Mouse (Mus musculus): ENCODE measurements around the gene 1700021F05Rik.
"Not testable (repeated sequence)": the region's sequence is repeated elsewhere in the genome, so short reads cannot be mapped to it uniquely, and the experiment has no call there.

The 1700021F05Rik gene

DNA sequence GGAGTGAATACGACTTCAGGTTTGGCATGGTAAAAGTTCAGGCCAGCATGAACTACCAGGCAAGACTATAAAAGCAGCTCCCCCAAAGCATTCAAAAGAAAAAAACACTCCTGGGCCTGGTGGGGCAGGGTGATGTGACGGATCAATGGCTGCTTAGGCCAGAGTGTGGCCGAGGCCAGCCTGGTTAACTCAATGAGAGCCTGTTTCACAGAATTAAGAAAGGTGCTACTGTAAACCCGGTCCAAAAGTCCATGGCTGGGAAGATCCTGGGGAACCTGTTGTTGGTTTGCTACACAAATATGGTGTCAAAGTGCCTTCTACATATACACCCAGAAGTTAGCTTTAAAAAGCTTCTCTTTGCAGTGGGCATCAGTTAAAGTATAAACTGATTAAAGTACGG, 2.0 kb downstream of the 1700021F05Rik start:
- DNase-seq (ENCODE audit: low spot score in 2 of 2), result no peak

DNA sequence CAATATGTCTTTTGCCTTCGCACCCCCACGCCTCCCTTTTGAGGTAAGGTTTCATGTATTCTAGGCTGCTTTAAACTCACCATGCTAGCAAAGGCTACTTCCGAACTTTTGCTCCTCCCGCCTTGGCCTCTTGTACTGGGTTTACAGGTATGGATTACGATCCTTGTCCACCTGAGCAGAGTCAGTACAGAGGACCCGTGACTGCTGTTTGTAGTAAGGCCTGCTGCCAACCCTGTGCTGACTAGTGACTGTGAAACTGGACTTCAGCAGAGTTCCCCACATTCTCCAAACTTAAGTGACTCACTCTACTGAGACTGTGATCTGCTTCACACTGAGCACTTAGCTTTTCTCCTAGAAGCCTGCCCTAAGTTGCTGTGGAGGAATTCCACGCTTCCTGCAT, 3.1 kb downstream of the 1700021F05Rik start:
- no peak for DNase-seq (ENCODE audit: low spot score in 2 of 2)

DNA sequence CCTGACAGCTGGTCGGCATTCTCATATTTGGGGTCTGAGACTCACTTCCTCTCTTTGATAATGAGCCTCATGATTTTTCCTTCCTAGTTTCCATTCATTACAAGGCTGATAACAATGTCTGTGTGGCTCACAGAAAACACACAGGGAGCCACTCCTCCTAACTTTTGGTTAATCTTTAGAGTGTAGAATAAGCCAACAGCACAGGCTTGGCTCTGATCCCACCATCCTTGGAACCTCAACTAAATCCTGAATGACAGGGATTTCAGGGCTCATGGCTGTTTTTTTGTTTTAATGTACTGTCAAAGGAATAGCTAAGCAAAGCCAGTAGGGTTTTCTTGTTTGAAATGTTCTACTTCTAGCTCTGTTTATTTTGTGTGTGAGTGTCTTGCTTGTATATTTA, 6.4 kb downstream of the 1700021F05Rik start:
- no peak for DNase-seq (ENCODE audit: low spot score in 2 of 2)

DNA sequence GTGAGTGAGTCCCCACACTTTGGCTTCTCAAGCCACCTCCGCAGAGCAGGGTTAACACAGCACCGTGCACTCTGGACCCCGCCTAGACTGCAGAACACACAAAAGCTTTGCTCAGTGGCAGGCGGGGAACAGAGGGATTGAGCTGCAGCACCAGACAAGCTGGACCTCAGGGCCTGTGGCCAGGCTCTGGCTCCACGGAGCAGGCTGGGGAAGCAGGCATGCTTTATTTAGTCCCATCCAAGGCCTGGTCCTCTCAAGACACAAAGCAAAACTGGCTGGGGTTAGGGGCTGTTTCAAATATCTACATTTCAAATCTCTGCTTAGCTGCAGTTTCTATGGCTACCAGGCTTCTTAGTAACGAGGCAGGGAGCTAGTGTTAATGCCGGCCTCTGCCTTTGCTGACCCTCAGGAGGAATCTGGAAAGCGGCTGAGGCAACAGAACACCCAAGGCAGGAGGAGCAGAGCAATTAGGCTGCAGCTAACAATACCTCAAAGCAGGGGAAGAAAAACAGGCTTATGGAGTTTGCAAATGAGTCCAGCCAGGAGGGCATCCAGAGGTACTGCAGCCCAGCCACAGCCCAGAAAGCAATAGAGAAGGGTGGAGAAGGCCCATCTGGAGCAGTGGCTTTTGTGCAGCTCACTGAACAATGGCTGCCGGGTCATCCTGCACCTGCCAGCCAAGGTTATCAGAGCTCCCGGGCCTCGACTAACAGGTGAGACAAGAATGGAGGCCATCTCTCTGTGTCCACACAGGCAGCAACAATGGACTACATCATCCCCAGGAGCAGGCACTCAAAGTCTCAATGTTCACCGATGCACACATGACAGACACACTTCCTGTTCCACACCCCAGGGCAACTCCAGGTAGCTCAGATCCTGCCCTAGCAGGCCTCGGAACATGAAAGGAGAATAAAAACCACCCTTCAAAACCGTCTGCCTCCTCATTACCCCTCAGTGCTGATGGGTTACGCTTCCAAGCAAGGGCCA, 13.2 kb downstream of the 1700021F05Rik start:
- DNase-seq (ENCODE audit: low spot score in 2 of 2), result no peak

DNA sequence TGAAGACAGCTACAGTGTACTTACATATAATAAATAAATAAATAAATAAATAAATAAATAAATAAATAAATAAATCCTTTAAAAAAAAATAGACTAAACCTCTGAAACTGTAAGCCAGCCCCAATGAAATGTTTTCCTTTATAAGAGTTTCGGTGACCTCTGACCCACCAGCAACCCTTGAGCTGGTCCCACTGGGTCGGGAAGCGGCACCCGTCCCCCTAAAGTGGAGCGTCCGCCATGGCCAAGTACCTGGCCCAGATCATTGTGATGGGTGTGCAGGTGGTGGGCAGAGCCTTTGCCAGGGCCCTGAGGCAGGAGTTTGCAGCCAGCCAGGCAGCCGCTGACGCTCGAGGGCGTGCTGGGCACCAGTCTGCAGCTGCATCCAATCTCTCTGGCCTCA, 16.9 kb downstream of the 1700021F05Rik start, which contains the start of gene Gm9803:
Gene Gm9803 (plus strand): TSS at position 154 of the 400 bp plus-strand sequence.
- not testable (repeated sequence) for DNase-seq (ENCODE audit: low spot score in 2 of 2)

DNA sequence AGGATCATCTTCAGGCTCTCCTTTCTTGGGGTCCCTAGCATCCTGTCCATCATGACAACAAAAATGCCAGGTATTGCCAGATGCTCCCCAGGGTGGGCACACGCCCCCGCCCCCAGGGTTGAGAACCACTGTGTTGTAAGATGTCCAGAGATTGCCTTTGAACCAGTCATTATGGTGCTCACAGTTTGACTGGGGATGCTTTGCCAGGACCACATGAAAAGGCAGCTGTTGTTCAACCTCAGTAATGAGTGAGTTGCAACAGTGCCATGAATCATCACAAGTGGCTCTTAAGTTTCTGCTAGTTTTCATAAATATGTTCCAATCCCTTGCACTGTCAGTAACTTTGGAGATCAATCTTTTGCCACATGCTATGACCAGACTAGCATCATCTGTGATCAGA, 20.8 kb downstream of the 1700021F05Rik start:
- no peak for DNase-seq (ENCODE audit: low spot score in 2 of 2)

DNA sequence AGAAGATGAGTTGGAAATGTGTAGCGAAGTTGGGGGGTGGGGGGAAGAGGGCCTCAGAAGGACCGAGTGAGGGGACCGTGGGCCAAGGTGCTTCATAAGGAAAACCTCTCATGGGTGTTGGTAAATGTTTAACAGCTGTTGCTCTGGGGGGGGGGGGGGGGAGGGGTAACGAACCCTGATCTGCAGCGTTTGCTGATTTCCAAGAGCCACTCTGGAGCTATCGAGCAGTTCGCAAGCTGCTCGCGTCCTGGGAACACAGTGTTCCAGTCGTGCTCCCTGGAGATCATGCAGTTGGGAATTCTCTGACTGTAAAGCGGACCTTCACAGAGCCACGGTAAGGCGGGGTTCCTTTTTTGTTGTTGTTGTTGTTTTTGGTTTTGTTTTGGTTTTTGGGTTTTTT, 22.4 kb downstream of the 1700021F05Rik start:
- no peak for DNase-seq (ENCODE audit: low spot score in 2 of 2)

DNA sequence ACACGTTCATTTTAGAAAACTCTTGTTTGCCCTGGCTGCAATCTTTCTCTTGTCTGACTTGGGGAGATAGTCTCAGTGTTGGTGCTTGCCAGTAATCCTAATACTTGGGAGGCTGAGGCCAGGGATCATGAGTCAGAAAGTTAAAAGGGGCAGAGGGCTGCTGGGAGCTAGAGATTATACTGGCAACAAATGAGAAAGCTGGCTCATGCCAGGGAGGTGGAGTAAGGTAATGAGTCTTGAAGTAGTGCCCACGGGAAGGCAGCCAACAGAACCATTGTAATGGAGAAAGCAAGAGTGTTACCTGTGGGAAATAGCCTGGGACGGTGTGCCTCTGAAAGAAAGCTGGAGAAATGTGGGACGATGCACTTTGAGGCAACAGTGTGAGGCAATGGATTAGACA, 23.0 kb downstream of the 1700021F05Rik start:
- no peak for DNase-seq (ENCODE audit: low spot score in 2 of 2)

DNA sequence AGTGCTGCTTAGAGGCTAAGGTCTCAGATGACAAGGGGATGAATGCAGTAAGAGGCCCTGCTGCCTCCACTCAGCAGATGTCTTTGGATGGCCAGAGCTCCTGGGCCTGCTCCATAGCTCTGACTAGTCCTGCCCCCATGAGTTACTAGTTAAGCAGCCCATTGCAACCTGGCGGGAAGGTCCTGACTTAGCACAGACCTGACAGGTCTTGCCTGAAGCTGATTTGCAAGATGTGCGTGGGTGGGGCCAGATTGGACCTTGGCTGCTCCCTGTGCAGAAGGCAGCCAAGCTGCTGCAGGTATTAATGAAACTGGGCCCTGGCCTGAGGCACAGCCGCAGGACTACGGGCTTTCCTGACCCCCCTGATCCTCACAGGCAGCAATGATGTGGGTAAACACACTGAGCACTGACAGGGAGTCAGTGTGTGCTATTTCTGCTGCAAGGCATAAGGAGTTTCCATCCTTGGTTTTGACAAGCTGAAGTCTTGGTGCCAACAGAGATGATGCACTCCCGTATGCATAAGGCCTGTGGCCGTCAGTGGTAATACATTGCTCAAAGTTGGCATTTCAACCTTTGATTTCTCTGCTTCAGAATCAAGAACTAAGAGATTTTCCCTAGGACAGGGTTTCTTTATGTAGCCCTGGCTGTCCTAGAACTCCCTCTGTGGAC, 23.7 kb downstream of the 1700021F05Rik start:
- no peak for DNase-seq (ENCODE audit: low spot score in 2 of 2)

DNA sequence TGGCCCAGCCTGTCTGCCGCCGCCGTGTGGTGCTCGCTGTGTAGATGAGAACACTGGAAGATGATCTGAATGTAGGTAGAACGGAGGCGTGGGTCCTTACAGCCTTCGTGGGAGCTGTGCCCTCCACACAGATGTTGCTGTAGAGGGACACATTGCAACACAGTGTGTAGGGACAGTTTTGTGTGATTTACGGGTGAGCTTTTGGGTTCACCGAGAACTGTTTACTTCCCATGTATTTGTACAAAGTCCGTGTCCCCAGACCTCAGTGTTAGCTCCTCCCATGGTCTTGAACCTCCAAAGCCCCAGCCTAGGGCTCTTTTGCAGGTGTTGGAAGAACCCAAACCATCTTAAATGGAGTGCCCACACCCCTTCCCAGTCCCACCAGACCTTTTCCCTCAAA, 27.8 kb downstream of the 1700021F05Rik start:
- DNase-seq (ENCODE audit: low spot score in 2 of 2), result no peak

DNA sequence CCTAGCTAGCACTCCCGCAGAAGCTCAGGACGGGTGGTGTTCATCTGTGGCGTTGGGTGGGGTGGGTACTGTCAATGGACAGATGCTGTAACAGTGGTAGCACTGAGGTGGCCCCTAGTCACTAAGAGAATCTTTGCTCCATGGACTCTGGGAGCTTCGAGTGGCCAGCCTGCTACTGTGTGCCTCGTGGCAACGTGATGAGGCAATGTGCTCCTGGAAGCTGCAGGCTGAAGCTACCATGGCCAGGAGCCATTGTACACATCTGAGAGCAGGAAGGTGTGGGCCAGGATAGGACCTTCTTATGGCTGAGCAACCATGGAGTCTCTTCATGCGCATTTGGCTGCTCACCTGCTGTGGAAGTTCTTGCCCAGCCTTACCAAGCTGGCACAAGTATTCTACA, 31.6 kb downstream of the 1700021F05Rik start:
- DNase-seq (ENCODE audit: low spot score in 2 of 2), result no peak

DNA sequence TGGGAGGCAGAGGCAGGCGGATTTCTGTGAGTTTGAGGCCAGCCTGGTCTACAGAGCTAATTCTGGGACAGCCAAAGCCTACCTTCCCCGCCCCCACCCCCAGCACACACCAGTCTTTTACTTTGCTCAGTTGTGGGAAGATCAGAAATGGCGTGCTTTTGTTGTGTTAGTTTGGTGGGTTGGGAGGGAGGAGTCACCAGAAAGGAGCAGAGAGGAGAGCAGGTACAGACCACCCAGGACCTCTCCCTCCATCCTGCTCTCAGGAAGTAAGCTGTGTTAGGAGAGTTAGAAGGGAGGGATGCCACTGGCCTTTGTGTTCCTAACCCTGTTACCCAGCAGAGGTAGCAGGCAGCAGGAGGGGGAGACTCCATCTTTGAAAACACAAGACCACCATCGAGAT, 33.7 kb downstream of the 1700021F05Rik start:
- DNase-seq (ENCODE audit: low spot score in 2 of 2), result no peak

DNA sequence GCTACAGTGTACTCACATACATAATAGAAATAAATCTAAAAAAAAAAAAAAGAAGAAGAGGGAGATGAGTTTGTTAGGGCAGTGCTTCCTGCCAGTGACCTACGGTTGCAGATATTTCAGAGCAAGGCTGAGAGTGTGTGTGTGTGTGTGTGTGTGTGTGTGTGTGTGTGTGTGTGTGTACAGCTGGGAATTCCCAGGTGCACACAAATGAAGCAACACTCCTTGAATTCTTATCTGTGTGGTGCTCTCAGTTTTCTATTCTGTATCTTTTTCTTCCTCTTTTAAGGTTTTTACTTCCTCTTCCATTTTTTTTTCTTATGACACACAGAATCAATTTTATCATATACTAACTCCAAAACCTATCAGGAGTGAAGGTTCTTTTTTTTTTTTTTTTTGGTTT, 36.5 kb downstream of the 1700021F05Rik start:
- no peak for DNase-seq (ENCODE audit: low spot score in 2 of 2)

DNA sequence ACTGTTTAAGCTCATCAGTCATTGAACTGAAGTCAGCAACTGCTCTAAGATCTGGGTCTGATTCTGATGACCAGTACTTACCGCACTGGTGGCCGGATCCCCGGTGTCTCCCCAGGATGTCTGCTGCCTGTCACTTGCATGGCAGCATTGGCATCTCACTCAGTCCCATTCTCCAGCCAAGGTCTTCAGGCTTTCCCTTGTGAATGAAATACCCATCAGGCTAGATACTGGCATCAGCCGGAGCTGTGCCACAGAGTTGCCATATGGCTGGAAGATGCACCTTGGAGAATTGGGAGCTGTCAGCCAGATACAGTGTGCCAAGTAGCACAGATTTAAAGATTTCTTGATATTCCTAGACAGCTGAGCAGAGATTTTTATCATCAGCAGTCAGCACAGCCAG, 38.2 kb downstream of the 1700021F05Rik start:
- no peak for DNase-seq (ENCODE audit: low spot score in 2 of 2)

DNA sequence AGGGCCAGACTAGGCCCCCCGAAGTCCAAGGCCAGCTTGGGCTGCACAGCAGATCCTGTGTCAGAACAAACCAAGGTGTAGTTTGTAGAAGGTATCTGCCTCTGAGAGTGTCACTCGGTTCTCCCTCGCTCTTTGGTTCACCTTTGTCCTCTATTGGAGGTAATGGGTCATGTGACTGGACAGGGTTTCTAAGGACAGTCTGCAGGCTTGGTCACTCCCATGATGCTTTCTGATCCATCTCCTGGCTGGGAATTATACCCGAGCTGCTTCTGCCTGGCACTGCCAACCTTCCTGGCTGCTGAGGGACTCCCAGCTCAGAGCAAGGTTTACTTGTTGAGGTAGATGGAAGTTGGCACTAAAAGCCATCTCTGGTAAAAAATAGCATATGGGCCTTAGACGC, 49.9 kb downstream of the 1700021F05Rik start:
- DNase-seq (ENCODE audit: low spot score in 2 of 2), result no peak

DNA sequence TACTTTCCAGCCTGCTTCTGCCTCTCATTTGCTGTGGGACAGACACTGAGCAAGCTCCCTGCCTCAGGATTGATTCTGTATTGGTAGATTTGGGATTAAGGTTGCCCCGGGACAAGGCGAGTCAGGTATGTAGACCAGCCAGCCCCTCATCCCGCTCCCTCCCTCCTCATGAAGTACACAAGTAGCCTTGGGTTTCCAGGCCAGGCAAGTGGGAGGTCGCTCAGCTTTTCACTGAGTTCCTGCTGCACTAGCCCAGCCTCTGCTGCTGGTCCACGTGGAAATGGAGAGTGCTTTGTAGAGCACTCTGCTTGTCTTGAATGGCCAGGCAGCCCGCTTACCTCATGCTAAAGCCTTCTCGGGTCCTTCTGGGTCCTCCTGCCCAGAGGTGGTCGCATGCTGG, 50.8 kb downstream of the 1700021F05Rik start:
- DNase-seq (ENCODE audit: low spot score in 2 of 2), result no peak

DNA sequence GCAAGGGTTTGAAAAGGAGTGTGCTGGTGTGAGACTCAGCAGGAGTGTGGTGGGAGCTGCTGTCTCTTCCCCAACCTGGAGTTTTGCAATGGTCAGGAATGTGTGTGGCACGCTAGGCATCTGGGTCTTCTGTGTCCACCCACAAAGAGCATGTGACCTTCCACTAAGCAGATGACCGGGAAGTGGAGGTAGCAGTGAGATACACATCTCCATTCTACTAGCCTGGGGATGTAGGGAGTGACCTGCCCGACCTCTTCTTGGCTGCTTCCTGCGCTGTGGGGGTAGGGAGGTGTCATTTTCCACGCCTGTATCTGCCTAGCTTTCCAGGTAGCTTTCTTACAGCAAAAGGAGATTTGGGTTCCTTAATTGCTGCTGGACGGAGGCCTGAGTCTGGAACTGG, 51.2 kb downstream of the 1700021F05Rik start:
- no peak for DNase-seq (ENCODE audit: low spot score in 2 of 2)

DNA sequence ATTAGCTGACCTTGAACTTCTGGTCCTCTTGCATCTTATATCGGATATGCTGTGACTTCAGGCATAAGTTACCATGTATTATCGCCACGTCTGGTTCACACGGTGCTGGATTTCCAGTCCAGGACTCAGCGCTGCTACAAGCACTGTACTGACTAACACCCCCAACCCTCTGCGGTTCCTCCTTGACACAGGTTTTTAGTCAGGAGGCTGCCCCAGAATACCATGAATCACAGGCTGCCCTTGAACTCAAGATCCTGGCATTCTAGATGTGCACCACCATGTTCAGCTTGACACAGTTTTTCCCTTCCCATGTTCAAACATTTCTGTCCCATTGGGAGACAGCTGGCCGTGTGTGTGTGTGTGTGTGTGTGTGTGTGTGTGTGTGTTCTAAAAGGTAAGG, 51.7 kb downstream of the 1700021F05Rik start:
- DNase-seq (ENCODE audit: low spot score in 2 of 2), result no peak

DNA sequence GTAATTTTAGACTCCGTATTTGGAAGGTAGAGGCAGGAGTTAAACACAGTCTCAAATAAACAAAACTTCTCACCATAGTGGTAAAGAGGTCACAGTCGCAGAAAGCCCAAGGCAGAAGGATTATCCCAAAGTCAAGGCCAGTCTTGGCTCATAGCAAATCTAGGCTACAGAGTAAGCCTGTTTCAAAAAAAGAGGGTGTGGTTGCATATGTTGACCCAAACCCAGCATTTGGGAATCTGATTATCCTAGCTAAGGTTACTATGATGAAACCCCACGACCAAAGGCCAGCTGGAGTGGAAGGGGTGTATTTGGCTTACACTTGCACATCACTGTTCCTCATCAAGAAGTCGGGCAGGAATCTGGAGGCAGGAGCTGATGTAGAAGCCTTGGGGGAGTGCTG, 52.5 kb downstream of the 1700021F05Rik start:
- no peak for DNase-seq (ENCODE audit: low spot score in 2 of 2)

DNA sequence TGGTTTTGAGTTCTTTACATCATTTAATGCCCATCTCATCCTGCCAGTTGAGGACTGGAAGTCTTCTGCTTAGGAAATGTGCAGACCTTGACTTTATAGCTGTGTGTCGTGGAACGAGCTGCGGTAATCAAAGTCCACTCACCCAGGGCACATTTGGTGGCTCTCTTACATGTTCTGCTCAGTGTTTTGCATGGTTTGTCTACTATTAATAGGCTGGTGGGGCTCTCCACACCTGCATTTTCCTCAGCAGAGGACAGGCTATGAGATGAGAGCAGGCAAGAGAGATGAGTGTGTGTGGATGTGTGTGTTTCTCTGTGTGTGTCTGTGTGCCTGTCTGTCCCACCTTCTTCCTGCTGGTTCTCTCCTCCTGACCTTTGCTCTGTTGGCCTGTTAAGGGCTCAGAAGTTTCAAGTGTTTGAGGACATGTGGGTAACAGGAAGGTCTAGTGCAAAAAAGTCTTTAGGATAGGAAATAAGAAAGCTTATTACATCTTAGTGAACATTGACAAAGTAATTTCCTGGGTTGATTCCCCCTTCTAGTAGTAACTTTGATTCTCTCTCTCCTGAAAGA, 53.3 kb downstream of the 1700021F05Rik start:
- DNase-seq (ENCODE audit: low spot score in 2 of 2), result no peak

DNA sequence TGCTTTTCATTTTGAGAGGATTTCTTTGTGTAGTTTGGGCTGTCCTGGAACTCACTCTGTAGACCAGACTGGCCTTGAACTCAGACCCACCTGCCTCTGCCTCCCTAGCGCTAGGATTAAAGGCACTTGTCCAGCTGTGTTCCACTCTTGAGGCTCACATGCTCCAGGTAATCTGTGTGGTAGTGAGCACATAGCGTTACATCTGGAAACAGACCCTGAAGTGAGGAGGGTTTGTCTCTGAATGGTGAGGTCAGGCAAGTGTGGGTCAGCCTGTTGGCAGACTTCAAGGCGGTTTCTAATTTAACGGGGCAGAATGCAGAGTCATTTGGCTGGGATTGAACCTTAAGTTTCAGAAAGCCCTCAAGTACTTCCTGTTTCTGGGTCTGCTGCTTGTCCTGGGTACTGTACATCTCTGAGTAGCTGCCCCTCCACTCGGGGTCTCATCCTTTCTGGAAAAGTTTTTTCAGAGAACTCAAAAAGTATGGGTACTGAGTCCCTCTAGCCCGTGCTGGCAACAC, 55.0 kb downstream of the 1700021F05Rik start:
- DNase-seq (ENCODE audit: low spot score in 2 of 2), result no peak

DNA sequence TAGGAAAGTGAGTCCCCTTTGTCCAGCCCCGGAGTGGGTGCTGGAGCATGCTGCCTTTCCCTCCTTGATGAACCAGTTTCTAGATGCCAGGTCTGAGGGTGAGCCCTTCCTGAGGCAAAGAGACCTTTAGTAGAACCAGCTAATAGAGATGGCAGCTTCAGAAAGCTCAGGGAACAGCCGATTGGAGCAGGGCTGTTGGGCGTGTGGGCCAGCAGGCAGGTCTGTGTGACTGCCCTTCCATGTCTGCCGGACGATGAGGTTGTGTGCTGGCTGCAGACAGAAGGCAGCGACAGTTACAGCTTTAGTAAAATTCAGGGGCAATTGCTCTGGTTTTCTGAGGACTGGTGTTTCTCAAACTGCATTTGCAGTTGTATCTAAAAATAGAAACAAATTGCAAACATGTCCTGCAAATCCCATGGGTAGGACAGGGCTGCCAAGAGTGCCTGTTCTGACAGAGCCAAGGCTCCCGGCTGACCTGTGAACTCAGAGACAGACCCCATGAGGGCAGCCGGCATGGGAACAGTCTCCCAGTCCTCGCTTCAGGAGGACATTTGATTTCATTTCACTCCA, 57.3 kb downstream of the 1700021F05Rik start:
- no peak for DNase-seq (ENCODE audit: low spot score in 2 of 2)
